ENCODE assay signal across 19 mouse cellular contexts in the genomic region with DNA sequence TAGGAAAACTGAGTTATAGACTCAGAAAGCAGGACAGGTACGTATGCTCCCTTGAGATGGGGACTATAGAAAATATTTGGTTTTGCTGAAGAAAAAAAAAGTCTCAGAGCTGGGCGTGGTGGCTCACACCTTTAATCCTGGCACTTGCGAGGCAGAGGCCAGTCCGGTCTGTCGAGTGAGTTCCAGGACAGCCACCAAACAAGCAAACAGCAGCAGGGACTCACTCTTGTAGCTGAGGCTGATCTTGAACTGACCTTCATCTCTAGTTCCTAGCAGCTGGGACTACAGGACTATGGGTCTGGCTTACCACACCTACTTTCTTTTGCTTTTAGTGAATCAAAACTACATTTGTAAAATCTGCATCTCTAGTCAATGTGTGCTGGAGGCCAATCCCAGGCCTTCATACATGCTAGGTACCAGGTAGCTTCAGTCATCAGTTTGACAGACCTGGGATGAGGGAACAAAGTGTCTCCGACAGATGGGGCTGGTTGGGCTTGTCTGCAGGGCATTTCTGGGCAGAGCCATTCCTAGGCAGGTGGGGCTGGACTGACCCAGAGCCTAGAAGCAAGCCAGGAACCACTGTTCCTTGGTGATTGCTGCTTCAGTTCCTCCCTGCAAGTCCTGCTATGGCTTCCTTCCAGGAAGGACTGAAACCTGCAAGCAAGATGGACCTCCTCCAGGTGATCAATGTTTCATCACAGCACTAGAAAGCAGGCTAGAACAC.
DNase-seq lines count a peak whose midpoint lies in the region; ATAC-seq and TF ChIP-seq lines count a peak whose summit lies in the region.
"Had no signal": no experiment of that assay in that cellular context is flagged by ENCODE, and none has a peak within 500 bp of the region (broad histone marks: within the 10 kb centered on the region; RNA-seq: fewer than 3 reads in every experiment).

No protein-coding gene starts in this region.

- DNase-seq in embryonic facial prominence, embryonic 10.5 days (ENCODE audit: low spot score): no peak
- DNase-seq in heart, postnatal 0 days (ENCODE audit: low spot score): no peak
- DNase-seq in heart, postnatal 14 days: no peak
- DNase-seq in cerebellum, adult 8-10 months: peak; percentile 59
- no peak for DNase-seq in embryo, embryonic 10.5 days (ENCODE audit: low spot score)
- DNase-seq in hindbrain, embryonic 10.5 days (ENCODE audit: low spot score): no peak
- DNase-seq: adrenal gland, adult 2 months; gastrocnemius, postnatal 14 days; kidney, postnatal 10 days; layer of hippocampus, adult 9-11 months; lung, embryonic 14.5 days; thymus, postnatal 4 days had no signal

- H3K9ac ChIP-seq in embryonic facial prominence, embryonic 15.5 days: no peak overlapping the region
- no peak overlapping the region for H3K9ac ChIP-seq in heart, postnatal 0 days (replicated peaks; ENCODE audit: low read depth, low read length)
- no peak overlapping the region for H3K9ac ChIP-seq in stomach, embryonic 16.5 days (ENCODE audit: low read length)
- H3K9ac ChIP-seq: hindbrain, embryonic 13.5 days; lung, embryonic 14.5 days; midbrain, embryonic 13.5 days had no signal

- H3K4me2 ChIP-seq in embryonic facial prominence, embryonic 15.5 days (replicated peaks): no peak overlapping the region
- no peak overlapping the region for H3K4me2 ChIP-seq in heart, postnatal 0 days (ENCODE audit: low read depth, low read length)
- no peak overlapping the region for H3K4me2 ChIP-seq in stomach, embryonic 16.5 days (ENCODE audit: low read depth, low read length)
- H3K4me2 ChIP-seq: hindbrain, embryonic 13.5 days; lung, embryonic 14.5 days; midbrain, embryonic 13.5 days had no signal

- no peak overlapping the region for H3K4me3 ChIP-seq in embryonic facial prominence, embryonic 15.5 days (replicated peaks)
- H3K4me3 ChIP-seq in embryonic facial prominence, embryonic 10.5 days: no peak overlapping the region
- H3K4me3 ChIP-seq in heart, postnatal 0 days (ENCODE audit: low read depth, low read length): no peak overlapping the region
- H3K4me3 ChIP-seq in stomach, embryonic 16.5 days (replicated peaks; ENCODE audit: low read length): no peak overlapping the region
- H3K4me3 ChIP-seq in hindbrain, embryonic 10.5 days: no peak overlapping the region
- H3K4me3 ChIP-seq: erythroblast, embryonic 14.5 days; hindbrain, embryonic 13.5 days; midbrain, embryonic 13.5 days had no signal

- H3K4me1 ChIP-seq in embryonic facial prominence, embryonic 15.5 days: peaks cover 9% of the 10 kb centered on the region
- H3K4me1 ChIP-seq in embryonic facial prominence, embryonic 10.5 days: no peaks in the 10 kb centered on the region
- H3K4me1 ChIP-seq in heart, postnatal 0 days (ENCODE audit: control insufficient read depth, insufficient read depth): peaks cover 6% of the 10 kb centered on the region; the same call in 1 of the 2 replicates
- H3K4me1 ChIP-seq in stomach, embryonic 16.5 days (ENCODE audit: control insufficient read depth, insufficient read depth, low read length): no peaks in the 10 kb centered on the region
- H3K4me1 ChIP-seq in hindbrain, embryonic 10.5 days (replicated peaks): no peaks in the 10 kb centered on the region

- H3K36me3 ChIP-seq in embryonic facial prominence, embryonic 15.5 days: 0 out of 2 replicates have a peak, but pooled peaks cover 4% of the 10 kb centered on the region
- peaks cover 52% of the 10 kb centered on the region for H3K36me3 ChIP-seq in embryonic facial prominence, embryonic 10.5 days (replicated peaks)
- peaks cover 7% of the 10 kb centered on the region for H3K36me3 ChIP-seq in heart, postnatal 0 days (replicated peaks; ENCODE audit: control insufficient read depth, insufficient read depth, low read length)
- H3K36me3 ChIP-seq in stomach, embryonic 16.5 days (ENCODE audit: control insufficient read depth, insufficient read depth, low read length): no peaks in the 10 kb centered on the region
- H3K36me3 ChIP-seq in hindbrain, embryonic 10.5 days: peaks cover 48% of the 10 kb centered on the region

- TF ChIP-seq EP300 in heart, postnatal 0 days (IDR thresholded peaks at IDR 0.05; ENCODE audit: low read depth): no peak

- no peak for TF ChIP-seq CTCF in heart, postnatal 0 days (IDR thresholded peaks at IDR 0.05; ENCODE audit: low read depth)

- H3K27ac ChIP-seq in embryonic facial prominence, embryonic 15.5 days (replicated peaks): 0 out of 2 replicates have a peak overlapping the region, but pooled peaks have one; percentile 0
- H3K27ac ChIP-seq in embryonic facial prominence, embryonic 10.5 days (replicated peaks): no peak overlapping the region
- 0 out of 2 replicates have a peak overlapping the region, but pooled peaks have one; percentile 11 for H3K27ac ChIP-seq in heart, postnatal 0 days (ENCODE audit: low read depth)
- H3K27ac ChIP-seq in stomach, embryonic 16.5 days (ENCODE audit: low read length): peak overlapping the region; percentile 69; the same call in 1 of the 2 replicates
- H3K27ac ChIP-seq in hindbrain, embryonic 10.5 days: no peak overlapping the region
- H3K27ac ChIP-seq: hindbrain, embryonic 13.5 days; midbrain, embryonic 13.5 days had no signal

- intact Hi-C loops in heart, postnatal 14 days (cut with DNase I): no loop called here

- 77% methylated on average over 6 of the region's 6 CpGs for WGBS in embryonic facial prominence, embryonic 15.5 days
- 93% methylated on average over 6 of the region's 6 CpGs for WGBS in embryonic facial prominence, embryonic 10.5 days
- 56% methylated on average over 6 of the region's 6 CpGs for WGBS in heart, postnatal 0 days
- WGBS in stomach, embryonic 16.5 days: 73% methylated on average over 6 of the region's 6 CpGs
- WGBS in hindbrain, embryonic 10.5 days: 94% methylated on average over 6 of the region's 6 CpGs

- no peaks in the 10 kb centered on the region for H3K27me3 ChIP-seq in embryonic facial prominence, embryonic 15.5 days
- no peaks in the 10 kb centered on the region for H3K27me3 ChIP-seq in embryonic facial prominence, embryonic 10.5 days (replicated peaks; ENCODE audit: low read depth, poor library complexity, severe bottlenecking)
- no peaks in the 10 kb centered on the region for H3K27me3 ChIP-seq in heart, postnatal 0 days (ENCODE audit: control insufficient read depth, insufficient read depth, low read length)
- H3K27me3 ChIP-seq in stomach, embryonic 16.5 days (ENCODE audit: control insufficient read depth, insufficient read depth, low read length): no peaks in the 10 kb centered on the region
- no peaks in the 10 kb centered on the region for H3K27me3 ChIP-seq in hindbrain, embryonic 10.5 days (ENCODE audit: insufficient read depth, poor library complexity, severe bottlenecking)
- H3K27me3 ChIP-seq: CH12.LX; hindbrain, embryonic 13.5 days; midbrain, embryonic 13.5 days had no signal

- H3K9me3 ChIP-seq in embryonic facial prominence, embryonic 15.5 days (replicated peaks): no peaks in the 10 kb centered on the region
- no peaks in the 10 kb centered on the region for H3K9me3 ChIP-seq in embryonic facial prominence, embryonic 10.5 days
- no peaks in the 10 kb centered on the region for H3K9me3 ChIP-seq in heart, postnatal 0 days (replicated peaks; ENCODE audit: control insufficient read depth, low read length)
- no peaks in the 10 kb centered on the region for H3K9me3 ChIP-seq in stomach, embryonic 16.5 days (replicated peaks; ENCODE audit: control insufficient read depth, low read length)
- no peaks in the 10 kb centered on the region for H3K9me3 ChIP-seq in hindbrain, embryonic 10.5 days
- H3K9me3 ChIP-seq: hindbrain, embryonic 13.5 days; midbrain, embryonic 13.5 days had no signal

- no peak for ATAC-seq in embryonic facial prominence, embryonic 15.5 days (ENCODE audit: insufficient number of reproducible peaks, low FRiP score, low TSS enrichment, low read depth)
- ATAC-seq in heart, postnatal 0 days (ENCODE audit: insufficient read depth, low read depth): peak; percentile 49; the same call in 1 of the 2 replicates
- ATAC-seq in stomach, embryonic 16.5 days (ENCODE audit: insufficient read depth, low FRiP score): peak; percentile 72; the same call in 1 of the 2 replicates
- ATAC-seq: intestine, embryonic 16.5 days; midbrain, embryonic 13.5 days had no signal

Comparison
In these comparisons a context has a peak if more than half of its experiments do, and no peak if none do; other contexts are left out.
1. H3K27ac ChIP-seq: peak in embryonic facial prominence, embryonic 15.5 days (single experiment), heart, postnatal 0 days (single experiment) and stomach, embryonic 16.5 days (single experiment); none in embryonic facial prominence, embryonic 10.5 days (single experiment) and hindbrain, embryonic 10.5 days (single experiment).